Mouse (Mus musculus) spleen, adult 18-20 months (tissue): ENCODE data around the gene A430089I19Rik.
"Not testable (repeated sequence)": the region's sequence is repeated elsewhere in the genome, so short reads cannot be mapped to it uniquely, and the experiment has no call there.

Experiments
- DNase-seq, 2 experiments: peaks; one replicate each; pipeline ENCODE4 v3.0.0; 2022; ENCODE audit warnings: mixed read lengths in 2 of 2

Gene A430089I19Rik

DNA sequence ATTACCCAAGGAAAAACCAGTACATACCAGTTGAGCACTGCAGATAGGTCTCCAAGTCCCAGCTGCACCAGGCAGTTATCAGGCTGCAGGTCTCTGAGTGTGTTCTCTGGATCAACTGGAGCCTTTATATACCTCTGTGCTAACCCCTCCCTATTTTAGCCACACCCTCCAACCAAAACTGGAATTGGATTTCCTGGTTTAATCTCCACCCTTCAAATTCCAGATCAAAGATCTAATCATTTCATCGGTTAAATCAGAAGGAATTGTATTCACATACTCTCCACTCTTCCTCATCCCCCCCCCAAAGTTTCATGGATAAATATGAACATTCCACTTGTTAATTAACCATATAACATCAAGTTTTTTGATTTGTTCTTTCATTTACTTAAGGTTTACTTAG lies at the start of gene A430089I19Rik:
A430089I19Rik (minus strand) TSS at position 101 of the 400 bp plus-strand sequence.
- not testable (repeated sequence) for DNase-seq

- not testable (repeated sequence) for DNase-seq
These were observed 32.9 kb upstream of the A430089I19Rik start, which contains the start of gene AA792892 for GRCm38 (mm10) chr5:94339449-94339848. Gene AA792892 (plus strand): TSS chr5:94339749.

DNA sequence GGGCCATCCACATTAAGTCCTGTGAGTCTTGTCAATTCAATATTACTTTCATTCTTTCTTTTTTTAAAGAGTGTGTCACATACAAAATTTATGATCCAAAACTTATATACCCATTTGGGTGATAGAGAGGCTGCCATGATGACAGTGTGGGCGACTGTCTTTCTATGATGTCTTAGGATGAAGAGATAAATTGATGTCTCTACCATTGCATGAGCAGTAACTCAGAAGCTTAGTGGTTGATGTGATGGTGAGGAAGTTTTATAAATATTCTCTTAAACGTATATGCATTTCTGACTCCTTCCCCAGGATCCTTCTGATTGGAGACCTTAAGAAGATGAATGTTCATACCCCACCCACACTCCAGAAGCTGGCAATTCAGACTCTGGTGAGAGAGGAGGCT lies 7.5 kb upstream of the A430089I19Rik start, which contains the start of gene Gm6502:
Gm6502 (plus strand) TSS at position 301 of the 400 bp plus-strand sequence.
- DNase-seq: not testable (repeated sequence)
